Mouse (Mus musculus): ENCODE measurements around the gene Urb2.

Urb2 gene

DNA sequence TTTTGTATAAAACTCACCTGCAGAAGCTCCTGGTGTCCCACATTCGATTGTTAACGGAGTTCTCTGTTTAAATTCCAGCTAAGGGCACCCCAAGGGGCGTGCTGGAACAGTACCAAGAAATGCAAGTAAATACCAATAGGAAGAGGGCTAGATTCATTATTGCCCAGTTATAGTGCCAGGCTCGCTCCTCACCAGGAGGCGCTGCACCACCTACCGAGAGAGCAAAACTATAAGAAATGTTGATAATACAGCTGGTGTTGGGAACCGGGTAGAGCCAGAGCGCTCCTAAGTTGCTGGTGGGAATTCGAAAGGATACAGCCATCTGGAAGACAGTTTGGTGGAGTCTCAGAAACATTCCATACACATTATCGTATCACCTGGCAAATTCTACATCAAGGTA, 56.7 kb downstream of the Urb2 start:
- no peak for DNase-seq

DNA sequence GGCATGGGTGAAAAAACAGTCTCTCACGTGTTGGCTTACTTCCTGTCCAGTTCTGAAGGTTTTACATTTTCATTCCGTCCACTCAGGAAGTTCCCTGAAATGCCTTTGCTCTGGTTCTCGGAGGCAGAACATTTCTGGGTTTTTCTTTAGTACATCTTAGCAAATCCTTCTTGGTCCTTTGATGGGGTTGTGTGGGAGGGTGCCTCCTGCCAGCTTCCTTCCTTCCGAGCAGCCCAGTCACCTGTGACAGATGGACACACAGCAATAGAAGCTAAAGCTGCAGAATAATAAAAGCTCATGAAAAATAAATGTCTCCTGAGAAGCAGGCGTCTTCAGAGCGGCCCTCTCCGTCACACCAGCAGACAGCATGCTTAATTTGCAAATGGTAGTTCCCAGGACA, 57.7 kb downstream of the Urb2 start:
- no peak for DNase-seq

DNA sequence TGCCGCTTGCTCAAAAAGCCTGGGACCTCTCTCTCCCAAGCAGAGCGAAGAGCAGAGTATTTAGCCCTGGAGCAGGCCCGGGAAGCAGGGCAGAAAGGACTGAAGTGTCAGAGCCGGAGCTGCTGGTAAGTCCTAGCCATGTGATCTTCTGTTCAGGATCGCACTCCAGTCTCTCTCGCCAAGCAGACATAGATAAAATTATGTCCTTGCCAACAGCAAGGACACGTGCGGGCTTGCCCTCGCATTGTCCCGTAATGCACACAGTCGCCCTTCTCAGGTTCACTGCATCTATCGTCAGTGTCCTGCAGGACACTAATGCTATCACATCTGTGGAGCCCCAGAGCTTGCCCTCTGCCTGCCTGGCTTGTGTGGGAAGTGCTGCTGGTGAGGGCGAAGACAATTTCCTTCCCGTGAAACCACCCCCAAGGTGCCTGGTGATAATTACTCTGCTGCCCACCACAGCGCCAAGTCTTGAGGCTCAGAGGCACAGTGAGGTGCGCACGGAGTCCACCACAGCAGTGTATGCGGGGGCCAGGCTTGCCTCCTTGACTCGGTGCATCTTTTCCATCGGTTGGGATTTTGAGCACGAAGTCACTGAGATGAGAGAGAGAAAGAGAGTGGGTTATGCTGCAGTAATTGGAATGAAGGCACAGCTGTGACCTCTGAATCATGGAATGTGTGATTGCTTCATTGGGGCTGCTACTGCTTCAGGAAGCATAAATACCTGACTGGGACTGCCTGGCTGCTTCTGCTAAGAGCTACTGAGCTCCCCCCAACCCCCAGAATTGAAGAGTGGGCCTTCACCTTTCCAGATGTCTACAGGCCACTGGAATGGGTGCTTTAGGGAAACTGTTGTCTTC, 59.4 kb downstream of the Urb2 start:
- DNase-seq, result no peak

DNA sequence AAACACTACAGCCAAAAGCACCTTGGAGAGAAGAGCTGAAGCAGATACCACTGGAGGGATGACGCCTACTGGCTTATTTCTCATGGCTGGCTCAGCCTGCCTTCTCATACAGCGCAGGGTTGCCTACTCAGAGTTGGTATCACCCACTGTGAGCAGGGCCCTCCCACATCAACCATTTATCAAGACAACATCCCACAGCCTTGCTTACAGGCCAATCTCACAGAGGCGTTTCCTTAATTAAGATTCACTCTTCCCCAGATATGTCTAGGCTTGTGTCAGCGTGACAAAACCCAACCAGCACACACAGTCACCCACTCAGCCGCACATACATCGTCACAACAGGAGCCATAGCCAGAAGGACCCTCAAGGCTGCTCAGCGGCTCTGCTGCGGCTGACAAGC, 61.3 kb downstream of the Urb2 start:
- no peak for DNase-seq

DNA sequence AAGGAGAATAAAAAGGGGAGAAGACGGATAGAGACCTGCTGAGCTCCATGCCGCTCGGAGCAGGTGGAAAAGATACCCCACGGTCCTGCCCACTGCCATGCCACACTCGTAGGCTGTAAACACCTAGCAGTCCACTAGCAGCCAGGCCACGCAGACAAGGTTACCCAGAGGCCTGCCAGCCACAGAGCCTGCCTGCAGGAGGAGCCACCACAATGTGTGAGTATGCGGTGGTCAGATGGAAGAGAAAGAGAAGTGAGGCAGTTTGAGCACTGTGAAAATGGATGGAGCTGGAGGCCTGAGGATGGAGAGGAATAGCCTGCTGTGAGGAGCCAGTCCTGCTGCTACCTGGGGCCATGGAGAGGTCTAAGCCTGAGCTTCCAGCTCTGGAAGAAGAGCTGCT, 62.3 kb downstream of the Urb2 start:
- no peak for DNase-seq

DNA sequence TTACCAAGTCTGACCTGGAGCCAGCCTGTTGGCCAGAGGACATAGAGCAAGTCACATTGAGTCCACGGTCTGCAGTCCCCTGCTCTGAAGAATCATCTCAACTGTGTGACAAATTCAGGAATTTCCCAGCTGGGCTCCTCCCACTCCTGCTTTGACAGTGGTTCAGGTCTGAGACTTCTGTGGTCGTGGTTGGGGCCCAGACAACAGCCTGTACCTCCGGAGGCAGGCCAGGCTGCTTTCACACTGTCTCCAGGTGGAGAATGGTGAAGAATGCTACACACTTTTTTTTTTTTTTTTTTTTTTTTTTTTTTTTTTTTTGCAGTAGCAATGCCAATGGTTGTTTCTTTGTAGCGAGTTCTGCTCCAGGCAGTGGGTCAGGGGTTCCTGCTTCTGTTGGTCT, 64.4 kb downstream of the Urb2 start:
- DNase-seq, result no peak

DNA sequence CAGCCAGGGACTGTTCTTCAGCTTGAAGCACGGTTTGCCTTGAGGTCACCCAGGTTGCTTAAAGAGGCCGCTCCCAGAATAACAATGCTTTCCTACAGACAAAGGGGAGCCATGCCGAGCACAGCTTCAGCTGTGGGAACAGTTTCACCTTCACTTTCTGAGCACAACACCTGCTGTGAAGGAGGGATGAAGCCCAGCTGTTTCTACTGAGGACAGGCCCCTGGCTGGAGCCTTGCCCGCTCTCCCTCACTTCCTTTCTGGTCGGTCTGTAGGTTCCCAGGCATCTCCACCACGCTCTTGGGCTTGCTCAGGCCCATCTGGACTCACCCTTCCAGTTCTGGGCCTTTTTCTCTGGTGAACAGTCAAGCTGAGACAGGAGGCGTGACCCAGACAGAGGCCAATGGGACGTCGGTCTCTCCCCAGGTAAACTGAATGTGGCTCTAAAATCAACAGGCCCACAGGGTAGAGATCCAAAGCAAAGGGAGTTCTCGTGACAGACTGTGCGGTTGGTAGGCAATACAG, 66.8 kb downstream of the Urb2 start:
- no peak for DNase-seq

DNA sequence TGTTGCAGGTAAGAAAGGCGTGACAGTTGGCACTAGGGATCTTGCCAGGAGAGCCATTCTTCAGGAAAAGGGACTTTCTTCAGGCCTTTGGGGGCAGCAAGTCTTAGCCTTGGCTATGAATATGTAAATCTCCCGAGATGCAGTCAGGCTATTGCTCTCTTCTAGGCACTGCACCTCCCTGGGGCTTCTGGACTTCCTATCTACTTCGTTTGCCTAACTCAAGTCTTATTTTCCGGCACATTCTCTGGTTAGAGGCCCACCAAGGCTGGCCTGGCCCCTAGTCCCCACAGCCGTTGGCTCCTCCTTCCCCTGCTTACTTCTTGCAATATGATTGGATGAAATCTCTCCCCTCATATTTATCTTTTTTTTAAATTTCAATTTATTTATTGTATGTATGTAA, 67.7 kb downstream of the Urb2 start:
- no peak for DNase-seq

DNA sequence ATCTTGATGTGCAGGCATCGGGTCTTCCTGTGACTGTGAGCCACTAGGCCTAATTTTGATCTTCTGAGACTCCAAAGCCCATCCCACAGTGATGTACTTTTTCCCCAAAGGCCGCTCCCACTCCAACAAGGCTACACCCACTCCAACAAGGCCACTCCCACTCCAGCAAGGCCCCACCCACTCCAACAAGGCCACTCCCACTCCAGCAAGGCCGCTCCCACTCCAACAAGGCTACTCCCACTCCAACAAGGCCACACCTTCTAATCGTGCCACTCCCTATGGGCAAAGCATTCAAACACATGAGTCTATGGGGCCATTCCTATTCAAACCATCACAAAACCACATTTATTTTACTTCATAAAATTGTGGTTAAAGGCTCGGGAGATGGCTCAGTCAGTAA, 69.2 kb downstream of the Urb2 start:
- DNase-seq, result no peak

All from cerebellum, adult 11 months (tissue).